Mouse (Mus musculus) liver, embryonic 13.5 days (tissue): ENCODE results near the gene Paqr7. TPM values are rescaled to one million over a fixed set of nuclear protein-coding genes. Genes with fewer than 3 reads are reported as not detected.

Experiments
- ATAC-seq: fragments of 200-750 bp; cut with Nextera tagmentation; 2 replicates; pipeline ENCODE4 v1.8.0; 2017; ENCODE audit warnings: low read depth, mild to moderate bottlenecking, moderate number of reproducible peaks, moderate library complexity
- DNase-seq: peaks from one replicate; pipeline ENCODE4 v3.0.0; 2022
- H3K27ac ChIP-seq: fragments of 300-500 bp; sonication (generic); 2 replicates; pipeline ENCODE4 v1.5.1; 2015; ENCODE audit warnings: moderate library complexity, mild to moderate bottlenecking, inconsistent platforms
- H3K27me3 ChIP-seq: fragments of 300-500 bp; sonication (generic); 2 replicates; pipeline ENCODE4 v1.6.1; 2015; ENCODE audit warnings: mild to moderate bottlenecking, inconsistent platforms
- H3K36me3 ChIP-seq: fragments of 300-500 bp; sonication (generic); 2 replicates; pipeline ENCODE4 v1.6.1; 2015; ENCODE audit warnings: mild to moderate bottlenecking, inconsistent platforms
- H3K4me1 ChIP-seq: fragments of 300-500 bp; sonication (generic); replicated peaks from 2 replicates; pipeline ENCODE4 v1.6.1; 2015; ENCODE audit warnings: inconsistent platforms
- H3K4me2 ChIP-seq: fragments of 300-500 bp; sonication (generic); 2 replicates; pipeline ENCODE4 v1.6.1; 2015; ENCODE audit warnings: inconsistent platforms, mild to moderate bottlenecking, moderate library complexity
- H3K4me3 ChIP-seq: fragments of 300-500 bp; sonication (generic); replicated peaks from 2 replicates; pipeline ENCODE4 v1.5.1; 2015; ENCODE audit warnings: mild to moderate bottlenecking, inconsistent platforms
- H3K9ac ChIP-seq: fragments of 300-500 bp; sonication (generic); 2 replicates; pipeline ENCODE4 v1.6.1; 2015; ENCODE audit warnings: mild to moderate bottlenecking, inconsistent platforms
- H3K9me3 ChIP-seq: fragments of 300-500 bp; sonication (generic); replicated peaks from 2 replicates; pipeline ENCODE4 v1.6.1; 2016; ENCODE audit warnings: inconsistent platforms
- WGBS: fragments of 180-500 bp; shearing (Covaris S2); methylation state at CpG from one replicate; pipeline ENCODE4 v1.1.7; 2015; ENCODE audit not compliant: insufficient replicate concordance; 5-methylcytosine and 5-hydroxymethylcytosine counted together
- polyA plus RNA-seq: library from polyadenylated mRNA; unstranded; fragments of >200 nt; fragmentation: Nextera tagmentation; extraction: Ambion mirVana; gene quantifications from 2 replicates; pipeline ENCODE4 v1.2.1, GENCODE M21; 2015

Gene Paqr7
- polyA plus RNA-seq, 1 experiment from 2014 or later: 6.5 TPM

GRCm38 (mm10) chr4:134505303-134505789, 8.8 kb downstream of the Paqr7 start:
- Histone ChIP-seq H3K27ac (peak overlapping the region; percentile 89), H3K9me3 (no peaks in the 10 kb centered on the region), H3K27me3 (no peaks in the 10 kb centered on the region), H3K9ac (0 out of 2 replicates have a peak overlapping the region, but pooled peaks have one; percentile 37), H3K4me1 (peaks cover 84% of the 10 kb centered on the region), H3K4me2 (0 out of 2 replicates have a peak overlapping the region, but pooled peaks have one; percentile 4), H3K4me3 (no peak overlapping the region), H3K36me3 (peaks cover 12% of the 10 kb centered on the region)
- peak; percentile 47 for DNase-seq
- 52% methylated on average over 4 of the region's 4 CpGs for WGBS
- ATAC-seq: no peak

GRCm38 (mm10) chr4:134505966-134506594, 9.6 kb downstream of the Paqr7 start:
- Histone ChIP-seq H3K4me1 (peaks cover 82% of the 10 kb centered on the region), H3K9ac (peak overlapping the region; percentile 40; the same call in 1 of the 2 replicates), H3K27me3 (no peaks in the 10 kb centered on the region), H3K36me3 (peaks cover 12% of the 10 kb centered on the region), H3K4me3 (no peak overlapping the region), H3K27ac (peak overlapping the region; percentile 89), H3K4me2 (peak overlapping the region; percentile 38), H3K9me3 (no peaks in the 10 kb centered on the region)
- WGBS: 23% methylated on average over 3 of the region's 4 CpGs
- DNase-seq (peak; percentile 71), ATAC-seq (peak; percentile 82)

DNA sequence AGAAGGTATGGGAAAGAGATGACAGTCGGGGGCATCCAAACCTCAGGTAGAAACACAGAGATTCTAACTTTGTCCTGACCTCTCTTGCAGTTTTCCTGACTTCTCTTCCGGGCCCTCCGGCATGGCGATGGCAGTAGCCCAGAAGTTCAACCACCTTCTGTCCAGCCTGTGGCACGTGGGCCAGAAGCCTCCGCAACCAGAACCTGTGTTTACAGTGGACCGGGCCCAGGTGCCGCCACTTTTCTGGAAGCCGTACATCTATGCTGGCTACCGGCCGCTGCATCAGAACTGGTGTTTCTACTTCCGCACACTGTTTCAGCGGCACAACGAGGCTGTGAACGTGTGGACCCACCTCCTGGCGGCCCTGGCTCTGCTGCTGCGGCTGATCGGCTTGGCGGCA, 10.2 kb downstream of the Paqr7 start:
- 0 out of 2 replicates have a peak overlapping the region, but pooled peaks have one; percentile 38 for H3K4me2 ChIP-seq
- no peak overlapping the region for H3K9ac ChIP-seq
- peak overlapping the region; percentile 89 for H3K27ac ChIP-seq
- ATAC-seq (no peak), DNase-seq (no peak)
- peaks cover 12% of the 10 kb centered on the region for H3K36me3 ChIP-seq
- peaks cover 85% of the 10 kb centered on the region for H3K4me1 ChIP-seq
- H3K4me3 ChIP-seq: no peak overlapping the region
- WGBS: 88% methylated on average over 19 of the region's 19 CpGs
- H3K27me3 ChIP-seq: no peaks in the 10 kb centered on the region
- H3K9me3 ChIP-seq: no peaks in the 10 kb centered on the region

- no peaks in the 10 kb centered on the region for H3K27me3 ChIP-seq
- no peak overlapping the region for H3K4me3 ChIP-seq
- WGBS: 76% methylated on average over 4 of the region's 4 CpGs
- peaks cover 25% of the 10 kb centered on the region for H3K36me3 ChIP-seq
- no peaks in the 10 kb centered on the region for H3K9me3 ChIP-seq
- peak overlapping the region; percentile 93 for H3K4me2 ChIP-seq
- peaks cover 87% of the 10 kb centered on the region for H3K4me1 ChIP-seq
- peak overlapping the region; percentile 13; the same call in 1 of the 2 replicates for H3K9ac ChIP-seq
- ATAC-seq (no peak), DNase-seq (no peak)
- H3K27ac ChIP-seq: peak overlapping the region; percentile 55
These were observed 13.9 kb downstream of the Paqr7 start for GRCm38 (mm10) chr4:134510396-134510795.

DNA sequence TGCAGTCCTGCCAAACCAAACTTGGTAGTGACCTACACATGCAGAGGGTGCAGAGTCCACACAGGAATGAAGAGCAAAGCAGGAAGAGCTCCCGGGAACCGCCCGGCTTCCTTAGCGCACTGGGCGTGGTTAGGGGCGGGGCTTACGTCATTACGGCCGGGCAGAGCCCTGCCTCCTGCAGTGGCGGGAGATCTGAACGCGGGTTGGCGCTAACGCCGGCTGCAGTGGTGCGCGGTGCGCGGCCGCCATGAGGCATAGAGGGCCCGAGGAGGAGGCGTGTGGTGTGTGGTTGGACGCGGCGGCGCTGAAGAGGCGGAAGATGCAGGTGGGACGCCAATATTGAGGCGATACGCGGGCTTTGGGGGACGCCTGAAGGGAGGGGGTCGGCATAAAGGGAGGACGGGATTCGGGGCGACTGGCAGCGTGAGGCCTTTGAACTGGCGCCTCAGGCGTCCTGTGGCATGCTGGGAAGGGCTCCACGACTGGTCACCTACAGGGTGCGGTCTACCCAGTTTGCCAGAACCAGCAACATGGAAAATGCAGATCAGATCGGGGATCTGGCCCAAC, 14.4 kb downstream of the Paqr7 start, which contains the start of gene Aunip:
Gene Aunip (plus strand): TSS at position 155 of the 567 bp plus-strand sequence.
- Histone ChIP-seq H3K4me3 (peak within 1 kb of the TSS; percentile 77), H3K9ac (peak within 1 kb of the TSS; percentile 85), H3K27ac (peak within 1 kb of the TSS; percentile 89), H3K4me1 (peaks cover 87% of the 10 kb centered on the region), H3K9me3 (no peaks in the 10 kb centered on the region), H3K27me3 (no peaks in the 10 kb centered on the region), H3K4me2 (peak within 1 kb of the TSS; percentile 93), H3K36me3 (peaks cover 29% of the 10 kb centered on the region)
- DNase-seq (peak; percentile 78), ATAC-seq (peak; percentile 81)
- under 1% methylated on average over 42 of the region's 42 CpGs for WGBS

DNA sequence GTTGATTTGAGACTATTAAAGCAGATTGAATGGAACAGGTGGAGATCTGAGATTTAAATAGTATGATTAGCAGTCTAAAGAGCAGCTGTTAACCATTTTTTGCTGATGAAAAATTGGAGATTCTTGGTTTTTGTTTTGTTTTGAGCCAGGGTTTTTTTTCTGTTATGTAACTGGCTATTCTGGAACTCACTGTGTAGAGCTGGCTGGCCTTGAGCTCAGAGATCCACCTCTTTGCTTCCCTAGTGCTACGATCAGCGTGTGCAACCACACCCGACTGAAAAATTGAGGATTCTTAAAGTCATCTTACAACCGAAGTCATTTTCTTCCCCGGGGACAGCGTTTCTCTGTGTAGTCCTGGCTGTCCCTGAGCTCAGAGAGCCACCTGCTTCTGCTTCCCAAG, 15.2 kb downstream of the Paqr7 start:
- ATAC-seq (no peak), DNase-seq (no peak)
- H3K4me3 ChIP-seq: peak overlapping the region; percentile 77
- H3K4me1 ChIP-seq: peaks cover 87% of the 10 kb centered on the region
- H3K27me3 ChIP-seq: no peaks in the 10 kb centered on the region
- H3K9me3 ChIP-seq: no peaks in the 10 kb centered on the region
- peak overlapping the region; percentile 85 for H3K9ac ChIP-seq
- H3K36me3 ChIP-seq: peaks cover 35% of the 10 kb centered on the region
- peak overlapping the region; percentile 89 for H3K27ac ChIP-seq
- 18% methylated on average over 6 of the region's 6 CpGs for WGBS
- H3K4me2 ChIP-seq: peak overlapping the region; percentile 93

DNA sequence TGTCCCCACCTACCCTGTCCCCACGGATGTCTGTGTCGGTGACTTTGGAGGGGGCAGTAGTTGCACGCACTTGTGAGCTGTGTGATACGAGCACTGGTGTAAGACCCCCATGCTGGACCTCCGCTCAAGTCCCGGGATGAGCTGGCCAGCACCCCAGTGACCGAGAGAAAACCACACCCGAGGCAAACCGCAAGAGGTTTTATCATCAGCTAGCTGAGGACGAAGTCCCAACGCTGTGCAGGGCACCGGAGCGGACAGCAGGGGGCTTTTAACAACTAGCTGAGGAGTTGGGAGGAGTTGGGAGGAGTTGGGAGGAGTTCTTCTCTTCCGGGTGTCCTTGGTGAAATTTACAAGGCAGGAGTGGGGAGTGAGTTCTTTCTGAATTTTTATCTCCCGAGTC, 16.3 kb downstream of the Paqr7 start:
- Histone ChIP-seq H3K9ac (peak overlapping the region; percentile 66), H3K9me3 (no peaks in the 10 kb centered on the region), H3K27me3 (no peaks in the 10 kb centered on the region), H3K4me2 (peak overlapping the region; percentile 93), H3K27ac (peak overlapping the region; percentile 88), H3K4me1 (peaks cover 87% of the 10 kb centered on the region), H3K36me3 (peaks cover 31% of the 10 kb centered on the region), H3K4me3 (peak overlapping the region; percentile 77)
- WGBS: 3% methylated on average over 15 of the region's 15 CpGs
- DNase-seq (no peak), ATAC-seq (peak; percentile 62)

GRCm38 (mm10) chr4:134514309-134514930, 17.9 kb downstream of the Paqr7 start:
- H3K9me3 ChIP-seq: no peaks in the 10 kb centered on the region
- H3K36me3 ChIP-seq: peaks cover 45% of the 10 kb centered on the region
- ATAC-seq (0 out of 2 replicates have a peak, but pooled peaks have one; percentile 20), DNase-seq (peak; percentile 51)
- peak overlapping the region; percentile 62 for H3K9ac ChIP-seq
- H3K4me2 ChIP-seq: peak overlapping the region; percentile 93
- peak overlapping the region; percentile 88 for H3K27ac ChIP-seq
- H3K4me1 ChIP-seq: peaks cover 78% of the 10 kb centered on the region
- peak overlapping the region; percentile 77 for H3K4me3 ChIP-seq
- 45% methylated on average over 11 of the region's 11 CpGs for WGBS
- H3K27me3 ChIP-seq: no peaks in the 10 kb centered on the region

- 52% methylated on average over 7 of the region's 7 CpGs for WGBS
- Histone ChIP-seq H3K9me3 (no peaks in the 10 kb centered on the region), H3K9ac (peak overlapping the region; percentile 45), H3K36me3 (peaks cover 56% of the 10 kb centered on the region), H3K4me1 (peaks cover 68% of the 10 kb centered on the region), H3K27ac (peak overlapping the region; percentile 55), H3K4me3 (no peak overlapping the region; the same call in 1 of the 2 replicates), H3K27me3 (no peaks in the 10 kb centered on the region), H3K4me2 (peak overlapping the region; percentile 31; the same call in 1 of the 2 replicates)
- DNase-seq: no peak
- no peak for ATAC-seq
These were observed 19.1 kb downstream of the Paqr7 start for GRCm38 (mm10) chr4:134515614-134516013.

DNA sequence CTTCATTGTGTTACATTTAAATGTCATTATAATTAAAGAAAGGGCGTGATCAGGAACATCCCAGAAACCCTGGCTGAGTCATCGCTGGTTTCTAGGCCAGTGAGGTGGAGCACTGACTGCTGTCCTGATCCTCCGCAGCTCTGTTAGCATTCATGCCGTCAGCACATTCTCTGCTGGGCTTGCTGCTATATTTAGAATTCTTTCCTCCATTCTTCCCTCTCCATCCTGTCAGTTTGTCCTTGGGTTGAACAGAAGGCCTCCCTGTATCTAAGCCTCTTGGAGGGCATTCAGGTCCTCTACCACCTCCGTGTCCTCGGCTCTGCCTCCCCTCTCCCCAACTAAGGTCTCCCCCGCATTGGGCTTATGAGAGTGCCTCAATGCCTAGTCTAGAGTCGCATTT, 20.5 kb downstream of the Paqr7 start:
- ATAC-seq: no peak
- peaks cover 61% of the 10 kb centered on the region for H3K4me1 ChIP-seq
- H3K9ac ChIP-seq: peak overlapping the region; percentile 30
- no peak for DNase-seq
- H3K9me3 ChIP-seq: no peaks in the 10 kb centered on the region
- peak overlapping the region; percentile 26; the same call in 1 of the 2 replicates for H3K4me2 ChIP-seq
- no peaks in the 10 kb centered on the region for H3K27me3 ChIP-seq
- WGBS: 61% methylated on average over 8 of the region's 8 CpGs
- H3K27ac ChIP-seq: peak overlapping the region; percentile 70
- peaks cover 69% of the 10 kb centered on the region for H3K36me3 ChIP-seq
- no peak overlapping the region for H3K4me3 ChIP-seq

DNA sequence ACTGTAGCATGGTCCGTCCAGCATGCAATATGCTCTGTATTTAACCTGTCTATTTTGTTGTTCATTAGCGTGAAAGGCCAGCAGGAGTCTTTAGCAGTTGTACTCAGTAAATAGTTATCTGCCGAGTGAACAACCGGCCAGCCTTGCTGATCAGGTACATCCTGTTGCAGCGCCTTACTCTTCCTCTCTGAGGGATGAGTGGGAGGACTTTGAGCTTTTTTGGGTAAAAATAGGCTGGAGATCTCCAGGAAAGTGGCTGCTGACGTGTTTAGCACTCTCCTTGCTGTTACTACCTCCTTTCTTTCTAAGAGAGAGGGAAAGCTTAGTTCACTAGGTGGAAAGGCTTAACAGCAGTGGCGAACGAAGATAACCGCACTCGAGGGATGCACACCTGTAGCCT, 21.2 kb downstream of the Paqr7 start:
- ATAC-seq: no peak
- no peaks in the 10 kb centered on the region for H3K9me3 ChIP-seq
- H3K36me3 ChIP-seq: peaks cover 77% of the 10 kb centered on the region
- H3K4me2 ChIP-seq: peak overlapping the region; percentile 26; the same call in 1 of the 2 replicates
- peak overlapping the region; percentile 30; the same call in 1 of the 2 replicates for H3K9ac ChIP-seq
- no peaks in the 10 kb centered on the region for H3K27me3 ChIP-seq
- 66% methylated on average over 10 of the region's 10 CpGs for WGBS
- H3K4me1 ChIP-seq: peaks cover 54% of the 10 kb centered on the region
- H3K4me3 ChIP-seq: no peak overlapping the region
- peak overlapping the region; percentile 70 for H3K27ac ChIP-seq
- no peak for DNase-seq
